Mouse (Mus musculus) C2C12 (cell line): ENCODE data around the gene Tnfrsf13b.

Experiments
- CTCF ChIP-seq: IDR thresholded peaks from one replicate; pipeline ENCODE4 v1.5.1; 2011; ENCODE audit not compliant: control insufficient read depth, insufficient read depth, insufficient read length
- FOSL1 ChIP-seq: IDR thresholded peaks from one replicate; pipeline ENCODE4 v1.8.0; 2011; ENCODE audit warnings: mild to moderate bottlenecking, low read length; ENCODE audit not compliant: poor library complexity, insufficient read depth, severe bottlenecking
- MAX ChIP-seq: IDR thresholded peaks from one replicate; pipeline ENCODE4 v1.6.1; 2011; ENCODE audit warnings: mild to moderate bottlenecking, control low read depth
- USF1 ChIP-seq: IDR thresholded peaks from one replicate; pipeline ENCODE4 v1.6.1; 2011; ENCODE audit warnings: low read depth, mild to moderate bottlenecking, control low read depth, moderate library complexity

DNA sequence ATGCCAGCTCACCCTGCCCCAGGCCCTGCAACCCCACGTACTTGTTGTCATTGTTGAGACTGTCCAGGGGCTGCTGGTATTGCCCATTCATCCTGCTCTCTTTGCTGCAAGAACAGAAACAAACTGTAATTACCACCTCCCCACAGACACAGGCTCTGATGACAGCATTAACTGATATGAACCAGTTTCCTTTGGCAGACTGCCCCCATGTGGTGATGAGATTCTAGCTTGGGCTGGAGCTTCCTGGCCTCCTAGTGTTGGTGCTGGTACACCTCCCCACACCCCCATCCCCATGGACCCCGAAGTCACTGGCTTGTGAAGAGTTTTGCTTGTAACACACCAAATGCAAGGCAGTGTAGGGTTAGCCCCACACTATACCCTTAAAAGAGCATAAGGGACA, 29.2 kb downstream of the Tnfrsf13b start:
- TF ChIP-seq FOSL1 (no peak), CTCF (no peak), MAX (no peak), USF1 (no peak)
